Mouse (Mus musculus) mesoderm, embryonic 11.5 days (tissue): Measurements from ENCODE around the gene Trpt1.

ENCODE experiments used
- DNase-seq: peaks from one replicate; pipeline ENCODE4 v3.0.0-alpha.2; 2012; ENCODE audit warnings: low read depth, low spot score

Trpt1 gene

GRCm38 (mm10) chr19:6996006-6996405, at the start of gene Trpt1, which contains the start of gene Nudt22:
Trpt1 (plus strand) TSS chr19:6996131.
Nudt22 (minus strand) TSS chr19:6996117.
- peak; percentile 91 for DNase-seq

GRCm38 (mm10) chr19:6947742-6948141, 48.2 kb upstream of the Trpt1 start:
- no peak for DNase-seq

- no peak for DNase-seq
Observed at GRCm38 (mm10) chr19:6948186-6948585, 47.7 kb upstream of the Trpt1 start.

- DNase-seq: no peak
Observed at GRCm38 (mm10) chr19:6949532-6949931, 46.4 kb upstream of the Trpt1 start.

- no peak for DNase-seq
Observed at GRCm38 (mm10) chr19:6949951-6950350, 46.0 kb upstream of the Trpt1 start.

- peak; percentile 73 for DNase-seq
Observed at GRCm38 (mm10) chr19:6950613-6951153, 45.2 kb upstream of the Trpt1 start.

DNA sequence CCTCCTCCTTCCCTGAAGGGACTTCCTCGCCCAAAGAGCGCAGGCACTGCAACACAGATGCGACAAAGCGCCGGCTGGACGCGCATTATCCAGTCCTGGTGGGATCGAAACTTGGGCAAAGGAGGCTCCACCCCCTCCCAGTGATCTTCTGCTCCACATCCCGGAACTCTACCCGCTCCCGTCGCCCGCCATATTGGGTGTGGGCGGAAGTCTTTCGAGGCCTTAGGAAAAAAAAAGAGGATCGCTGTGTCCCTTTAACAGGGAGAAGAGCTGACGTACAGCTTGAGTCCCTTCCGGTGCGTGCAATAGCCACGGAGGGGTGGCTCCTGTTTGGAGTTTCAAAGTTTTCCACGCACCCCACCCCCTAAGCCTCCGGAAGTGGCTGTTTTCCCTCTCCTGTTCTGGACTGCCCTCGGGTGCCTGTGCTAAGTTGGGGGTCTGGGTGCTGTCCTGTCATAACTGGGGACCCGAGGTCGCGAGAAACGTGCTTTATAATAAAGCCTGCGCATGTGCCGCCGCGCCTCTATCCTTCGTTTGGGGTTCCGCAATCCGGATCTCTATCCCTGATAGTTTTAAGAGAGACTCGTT, 44.5 kb upstream of the Trpt1 start:
- DNase-seq: peak; percentile 92

GRCm38 (mm10) chr19:6951994-6952711, 43.8 kb upstream of the Trpt1 start:
- peak; percentile 33 for DNase-seq

GRCm38 (mm10) chr19:6952712-6953037, 43.3 kb upstream of the Trpt1 start:
- DNase-seq: no peak

DNA sequence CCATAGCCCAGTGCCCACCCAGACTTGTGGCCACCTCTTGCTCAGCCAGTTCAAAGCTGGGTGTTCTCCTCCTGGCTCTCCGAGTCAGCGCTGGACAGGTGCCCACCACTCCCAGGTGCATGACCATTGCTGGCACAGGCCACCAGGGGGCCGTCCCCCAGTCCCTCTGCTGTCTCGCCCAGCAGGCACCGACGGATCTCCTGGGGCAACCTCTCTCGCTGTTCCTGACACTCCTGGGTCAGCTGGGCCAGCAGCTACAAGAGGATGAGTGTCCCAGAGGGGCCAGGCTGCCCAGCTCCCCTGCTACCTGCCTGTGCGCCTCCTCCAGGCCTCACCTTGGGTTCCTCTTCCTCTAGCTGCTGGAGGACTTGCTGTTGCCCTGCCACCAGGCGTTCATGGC, 41.9 kb upstream of the Trpt1 start:
- no peak for DNase-seq

DNA sequence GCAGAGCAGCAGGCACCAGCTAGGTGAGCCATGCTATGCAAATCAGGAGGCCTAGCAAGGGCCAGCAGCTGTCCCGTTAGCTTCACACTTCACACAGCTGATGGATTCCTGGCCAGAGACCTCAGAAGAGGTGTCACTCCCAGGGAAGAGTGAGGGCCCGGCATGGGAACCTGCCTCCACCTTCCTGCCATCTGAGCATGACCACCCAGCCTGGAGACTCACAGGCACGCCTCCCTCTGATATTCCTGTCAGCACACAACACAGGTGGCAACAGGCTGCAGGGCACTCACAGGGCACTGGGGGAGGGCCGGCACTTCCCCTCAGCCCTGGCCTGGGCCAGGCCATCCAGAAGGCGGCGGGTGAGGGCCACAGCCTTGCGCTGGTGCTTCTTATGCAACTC, 40.5 kb upstream of the Trpt1 start:
- DNase-seq: no peak

- no peak for DNase-seq
Observed at GRCm38 (mm10) chr19:6956461-6956860, 39.5 kb upstream of the Trpt1 start.

- DNase-seq: no peak
Observed at GRCm38 (mm10) chr19:6968491-6969271, 27.2 kb upstream of the Trpt1 start.

GRCm38 (mm10) chr19:6969291-6969664, 26.7 kb upstream of the Trpt1 start:
- no peak for DNase-seq

DNA sequence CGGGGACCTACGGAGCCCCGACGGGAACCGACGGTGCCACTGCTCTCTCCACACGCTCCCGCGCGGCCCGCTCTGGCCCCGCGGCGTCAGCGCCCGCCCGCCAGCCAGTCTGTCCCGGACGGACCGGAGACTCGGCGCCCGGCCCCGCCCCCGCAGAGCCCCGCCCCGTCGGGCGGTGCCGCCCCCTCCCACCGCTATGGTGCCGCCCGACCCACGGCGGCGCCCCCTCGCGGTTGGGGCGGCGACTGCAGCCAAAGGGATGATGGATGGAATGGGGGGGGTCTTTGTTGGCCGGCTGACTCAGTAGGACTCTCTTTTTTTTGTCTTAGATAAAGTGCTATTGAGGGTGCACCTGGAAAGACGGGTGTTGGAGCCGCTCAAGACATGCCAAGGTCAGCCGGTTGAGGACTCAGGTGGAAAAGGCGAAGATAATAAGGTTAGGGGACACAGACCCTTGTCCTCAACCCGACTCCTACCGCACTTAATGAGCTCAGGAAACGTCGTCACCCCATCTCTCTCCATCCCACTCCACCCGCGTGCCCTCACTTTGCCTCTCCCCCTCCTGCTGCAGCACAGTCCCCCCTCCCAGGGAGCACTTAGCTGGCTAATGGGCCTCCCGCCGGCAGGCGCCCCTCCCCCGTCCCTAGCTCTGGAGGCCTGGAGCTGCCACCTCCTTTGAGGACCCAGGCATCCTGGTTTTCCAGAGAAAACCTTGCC, 26.1 kb upstream of the Trpt1 start:
- peak; percentile 68 for DNase-seq

DNA sequence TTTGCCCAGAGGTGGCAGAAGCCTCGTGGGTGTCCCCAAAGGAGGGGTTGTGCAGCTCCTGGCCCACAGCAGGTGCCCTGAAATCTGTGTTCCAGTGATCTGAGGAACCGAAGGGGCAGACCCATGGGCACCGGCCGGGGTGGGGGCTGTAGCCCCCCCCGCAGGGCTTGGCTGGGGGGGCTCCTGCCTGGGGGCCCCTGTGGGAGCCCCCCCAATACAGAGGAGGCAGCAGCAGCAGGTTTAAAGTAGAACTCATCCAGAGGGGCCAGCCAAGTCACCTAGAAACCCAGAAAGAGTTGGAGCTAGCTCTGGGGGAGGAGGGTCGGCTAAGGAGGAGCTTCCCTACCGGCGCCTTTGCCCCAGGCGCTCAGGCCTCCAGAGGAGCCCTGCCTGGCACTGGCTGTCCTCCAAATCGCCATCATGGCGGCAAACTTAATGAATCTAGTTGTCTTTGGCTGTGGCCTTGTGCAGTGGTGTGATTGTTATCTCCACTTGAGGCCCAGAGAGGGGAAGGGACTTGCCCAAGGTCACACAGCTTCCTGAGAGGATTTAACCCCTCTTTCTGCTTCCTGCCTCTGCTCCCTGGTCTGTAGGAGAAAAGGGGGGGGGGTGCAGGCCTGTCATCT, 25.4 kb upstream of the Trpt1 start:
- no peak for DNase-seq

GRCm38 (mm10) chr19:6971644-6972043, 24.3 kb upstream of the Trpt1 start:
- no peak for DNase-seq

DNA sequence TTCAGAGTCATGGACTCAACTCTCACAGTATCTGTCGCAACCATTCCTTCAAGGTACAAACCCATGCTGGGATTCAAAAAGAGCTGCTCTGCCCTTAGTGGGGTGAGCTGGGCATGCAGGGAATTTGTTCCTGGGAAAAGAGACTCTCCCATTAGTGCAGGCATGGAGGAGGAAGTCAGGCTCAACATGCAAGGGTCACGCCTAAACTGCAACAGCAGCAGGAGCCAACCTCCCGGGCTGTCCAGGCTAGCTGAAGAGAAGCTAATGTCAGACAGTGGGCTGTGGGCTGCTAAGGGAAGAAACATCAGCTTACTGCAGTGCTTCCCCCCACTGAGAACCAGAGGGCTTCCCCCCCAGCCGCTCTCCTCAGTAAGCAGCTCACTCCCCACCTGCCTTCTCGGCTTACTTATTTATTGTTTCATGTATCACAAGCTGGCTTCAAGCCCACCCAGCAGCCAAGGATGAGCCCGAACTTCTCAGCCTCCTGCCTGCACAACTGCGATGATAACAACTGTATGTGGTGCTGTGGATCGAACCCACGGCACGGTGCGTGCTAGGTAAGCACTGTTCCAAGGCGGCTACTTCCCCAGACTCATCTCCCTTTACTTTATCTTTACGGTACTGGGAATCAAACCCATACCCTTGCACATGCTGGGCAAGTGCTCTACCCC, 23.5 kb upstream of the Trpt1 start:
- no peak for DNase-seq

DNA sequence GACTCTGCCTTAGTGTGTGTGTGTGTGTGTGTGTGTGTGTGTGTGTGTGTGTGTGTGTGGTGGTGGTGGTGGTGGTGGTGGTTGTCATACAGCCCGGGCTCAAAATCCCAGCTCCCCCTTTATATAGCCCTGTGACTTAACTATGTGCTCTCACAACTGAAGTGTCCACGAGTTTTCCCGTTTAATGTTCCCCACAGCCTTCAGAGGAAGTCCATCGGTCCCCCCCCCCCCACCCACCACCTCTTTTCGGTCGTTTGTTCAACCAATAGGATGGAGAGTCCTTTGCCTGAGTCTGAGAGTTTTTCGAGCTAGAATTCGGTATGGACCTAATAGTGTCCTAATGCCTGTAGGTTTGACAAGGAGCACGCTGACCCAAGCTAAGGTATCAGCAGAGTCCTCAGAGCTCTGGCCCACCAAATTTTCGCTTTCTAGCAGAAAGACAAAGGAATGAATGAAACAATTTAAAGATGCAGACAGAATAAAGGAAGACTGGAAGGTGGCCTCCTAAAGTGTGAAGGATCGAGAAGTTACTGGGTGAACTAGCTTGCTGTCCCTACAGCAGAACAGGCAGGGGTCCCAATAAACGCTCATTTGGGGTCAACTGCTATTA, 22.2 kb upstream of the Trpt1 start:
- DNase-seq: no peak
